Comparison of ENCODE assay signal across 15 mouse cellular contexts in the genomic region with DNA sequence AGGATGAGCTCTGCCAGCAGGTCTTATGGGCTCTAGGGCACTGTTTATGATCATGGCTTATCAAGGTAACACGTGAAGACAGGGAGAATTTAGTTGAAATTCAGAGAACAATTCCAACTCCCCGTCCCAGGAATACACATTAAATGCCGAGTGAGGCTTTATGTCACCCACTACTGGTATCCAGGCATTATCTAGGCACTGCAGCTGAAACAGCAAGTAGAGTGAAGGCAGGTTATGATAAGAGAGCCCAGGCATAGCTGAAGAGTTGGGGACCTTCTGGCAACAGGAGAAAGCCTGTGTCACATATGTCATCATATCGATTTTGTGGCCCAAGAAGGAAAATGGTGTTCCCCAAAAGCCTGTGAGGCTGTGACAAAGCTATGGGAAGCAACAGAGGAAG.
DNase-seq lines count a peak whose midpoint lies in the region; ATAC-seq and TF ChIP-seq lines count a peak whose summit lies in the region.
"Had no signal": no experiment of that assay in that cellular context is flagged by ENCODE, and none has a peak within 500 bp of the region (broad histone marks: within the 10 kb centered on the region; RNA-seq: fewer than 3 reads in every experiment).

No protein-coding gene starts in this region.

- no peak for DNase-seq in heart, postnatal 10 days
- peak; percentile 82 for DNase-seq in c-Kit-positive CD71-positive TER-119-positive erythroid progenitor cells, embryonic 14.5 days (ENCODE audit: low spot score)
- DNase-seq in spleen, adult 2 months (ENCODE audit: low read depth in 1 of 2, low spot score in 2 of 2), result no peak
- DNase-seq in left cerebral cortex, adult 11 months (ENCODE audit: low spot score), result no peak
- DNase-seq in layer of hippocampus, postnatal 25 days (ENCODE audit: extremely low spot score in 1 of 2, low spot score in 1 of 2), result no peak
- DNase-seq in gastrocnemius, postnatal 36 days, result no peak
- DNase-seq: adrenal gland, adult 8-10 months; cerebellum, postnatal 10 days; right cerebral cortex, postnatal 14 days had no signal

- no peak overlapping the region for H3K4me2 ChIP-seq in heart, embryonic 11.5 days
- peak overlapping the region; percentile 63 for H3K4me2 ChIP-seq in liver, embryonic 12.5 days
- H3K4me2 ChIP-seq: forebrain, embryonic 15.5 days; hindbrain, embryonic 12.5 days had no signal

- peak overlapping the region; percentile 29; the same call in 1 of the 2 replicates for H3K27ac ChIP-seq in heart, embryonic 11.5 days (ENCODE audit: low read depth, low read length)
- peak overlapping the region; percentile 99 for H3K27ac ChIP-seq in liver, embryonic 12.5 days
- H3K27ac ChIP-seq in spleen, adult 2 months (ENCODE audit: insufficient read depth, low read length), result peak overlapping the region; percentile 16; the same call in 1 of the 2 replicates
- H3K27ac ChIP-seq: forebrain, embryonic 15.5 days; hindbrain, embryonic 12.5 days; kidney, postnatal 0 days had no signal

- no peak overlapping the region for H3K4me3 ChIP-seq in heart, embryonic 11.5 days (ENCODE audit: low read depth, low read length)
- H3K4me3 ChIP-seq in liver, embryonic 12.5 days, result peak overlapping the region; percentile 23; the same call in 1 of the 2 replicates
- no peak overlapping the region for H3K4me3 ChIP-seq in spleen, adult 2 months (ENCODE audit: extremely low read depth, insufficient read depth, insufficient read length)
- H3K4me3 ChIP-seq: forebrain, embryonic 15.5 days; hindbrain, embryonic 12.5 days had no signal

- TF ChIP-seq CTCF in spleen, adult 2 months (IDR thresholded peaks at IDR 0.05; ENCODE audit: extremely low read depth, insufficient read depth, insufficient read length, insufficient replicate concordance), result no peak

- 45% methylated on average over 4 of the region's 4 CpGs for WGBS in heart, embryonic 11.5 days (ENCODE audit: insufficient replicate concordance)
- 24% methylated on average over 4 of the region's 4 CpGs for WGBS in liver, embryonic 12.5 days (ENCODE audit: insufficient replicate concordance)
- WGBS in spleen, adult 2 months, result 89% methylated on average over 4 of the region's 4 CpGs

- ATAC-seq in heart, embryonic 11.5 days (replicated peaks; ENCODE audit: insufficient number of reproducible peaks, low FRiP score, low TSS enrichment), result no peak
- peak; percentile 98 for ATAC-seq in liver, embryonic 12.5 days
- ATAC-seq: forebrain, embryonic 15.5 days; lung, postnatal 0 days had no signal

- no peak overlapping the region for H3K9ac ChIP-seq in heart, embryonic 11.5 days (ENCODE audit: low read depth, low read length)
- peak overlapping the region; percentile 69 for H3K9ac ChIP-seq in liver, embryonic 12.5 days
- H3K9ac ChIP-seq: forebrain, embryonic 15.5 days; hindbrain, embryonic 12.5 days had no signal

- no peaks in the 10 kb centered on the region for H3K27me3 ChIP-seq in heart, embryonic 11.5 days (ENCODE audit: control insufficient read depth, insufficient read depth, low read length)
- H3K27me3 ChIP-seq in liver, embryonic 12.5 days (replicated peaks), result no peaks in the 10 kb centered on the region
- H3K27me3 ChIP-seq in spleen, adult 2 months (ENCODE audit: control insufficient read depth, insufficient read depth, low read length), result no peaks in the 10 kb centered on the region
- H3K27me3 ChIP-seq: forebrain, embryonic 15.5 days; hindbrain, embryonic 12.5 days had no signal

- intact Hi-C loops in heart, postnatal 10 days (cut with DNase I), result no loop called here
- intact Hi-C loops in gastrocnemius, postnatal 36 days (cut with DNase I), result no loop called here

- H3K4me1 ChIP-seq in heart, embryonic 11.5 days (ENCODE audit: control insufficient read depth, insufficient read depth, low read length), result peaks cover 20% of the 10 kb centered on the region
- peaks cover 47% of the 10 kb centered on the region for H3K4me1 ChIP-seq in liver, embryonic 12.5 days
- H3K4me1 ChIP-seq in spleen, adult 2 months (ENCODE audit: control insufficient read depth, insufficient read depth, insufficient read length), result no peaks in the 10 kb centered on the region
- H3K4me1 ChIP-seq: forebrain, embryonic 15.5 days; hindbrain, embryonic 12.5 days had no signal

- TF ChIP-seq POLR2A in spleen, adult 2 months (IDR thresholded peaks at IDR 0.05; ENCODE audit: low read depth, low read length), result no peak

- H3K36me3 ChIP-seq in heart, embryonic 11.5 days (ENCODE audit: control insufficient read depth, insufficient read depth, low read length), result no peaks in the 10 kb centered on the region
- H3K36me3 ChIP-seq in liver, embryonic 12.5 days, result no peaks in the 10 kb centered on the region
- H3K36me3 ChIP-seq in spleen, adult 2 months (ENCODE audit: control insufficient read depth, insufficient read depth, low read length), result no peaks in the 10 kb centered on the region; the same call in 1 of the 2 replicates
- H3K36me3 ChIP-seq: forebrain, embryonic 15.5 days; hindbrain, embryonic 12.5 days had no signal

- no peaks in the 10 kb centered on the region for H3K9me3 ChIP-seq in heart, embryonic 11.5 days (replicated peaks; ENCODE audit: control insufficient read depth, low read length)
- no peaks in the 10 kb centered on the region for H3K9me3 ChIP-seq in liver, embryonic 12.5 days (replicated peaks)
- H3K9me3 ChIP-seq: forebrain, embryonic 15.5 days; hindbrain, embryonic 12.5 days had no signal

Comparison
In these comparisons a context has a peak if more than half of its experiments do, and no peak if none do; other contexts are left out.
1. H3K27ac ChIP-seq: peak in every context shown above with its lines; median percentile 99 in liver, embryonic 12.5 days; 29 in heart, embryonic 11.5 days; 16 in spleen, adult 2 months.